Mouse (Mus musculus): Measurements from ENCODE around the gene Auts2. TPM values are rescaled to one million over a fixed set of nuclear protein-coding genes. Genes with fewer than 3 reads are reported as not detected.

Auts2 gene
- polyA plus RNA-seq, 1 experiment from 2014 or later, result 53.4 TPM

DNA sequence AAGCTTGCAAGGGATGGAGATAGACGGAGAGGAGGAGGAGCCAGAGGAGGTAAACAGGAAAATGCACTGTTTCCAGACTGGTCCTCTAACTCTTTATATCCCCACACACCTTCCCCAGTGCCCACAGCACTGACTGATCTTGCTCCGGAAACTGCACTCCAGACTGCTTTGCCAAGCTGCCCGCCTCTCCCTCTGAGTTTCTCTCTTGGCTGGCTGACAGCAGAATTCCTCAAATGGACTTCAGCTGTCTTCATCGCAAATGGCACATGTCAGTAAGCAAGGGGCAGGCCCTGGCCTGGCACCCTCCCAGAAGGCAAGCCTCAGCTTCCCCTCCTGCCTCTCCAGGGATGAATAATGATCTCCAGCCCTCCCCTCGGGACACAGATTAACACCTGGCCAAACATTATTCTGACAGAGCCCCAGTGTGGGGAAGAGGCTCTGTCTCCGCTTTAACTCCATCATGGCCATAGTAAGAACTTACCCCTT is 348.1 kb downstream of the Auts2 start:
- peaks cover 10% of the 10 kb centered on the region for H3K4me1 ChIP-seq (ENCODE audit: control insufficient read depth, insufficient read depth, low read length)
- no peaks in the 10 kb centered on the region for H3K27me3 ChIP-seq (ENCODE audit: control insufficient read depth, insufficient read depth, low read length)
- H3K9ac ChIP-seq (ENCODE audit: low read length), result peak overlapping the region; percentile 40; the same call in 1 of the 2 replicates
- no peaks in the 10 kb centered on the region for H3K36me3 ChIP-seq (ENCODE audit: control insufficient read depth, insufficient read depth, low read length)
- 31% methylated on average over 6 of the region's 6 CpGs for WGBS
- H3K4me3 ChIP-seq (ENCODE audit: low read depth, low read length), result no peak overlapping the region
- no peak overlapping the region for H3K4me2 ChIP-seq (ENCODE audit: low read depth, severe bottlenecking)
- H3K9me3 ChIP-seq (ENCODE audit: control insufficient read depth, low read length), result no peaks in the 10 kb centered on the region
- DNase-seq (ENCODE audit: low spot score) (no peak), ATAC-seq (ENCODE audit: insufficient number of reproducible peaks, low FRiP score, low TSS enrichment, low read depth) (no peak)
- H3K27ac ChIP-seq (replicated peaks; ENCODE audit: low read depth, low read length), result peak overlapping the region; percentile 52; the same call in 1 of the 2 replicates

DNA sequence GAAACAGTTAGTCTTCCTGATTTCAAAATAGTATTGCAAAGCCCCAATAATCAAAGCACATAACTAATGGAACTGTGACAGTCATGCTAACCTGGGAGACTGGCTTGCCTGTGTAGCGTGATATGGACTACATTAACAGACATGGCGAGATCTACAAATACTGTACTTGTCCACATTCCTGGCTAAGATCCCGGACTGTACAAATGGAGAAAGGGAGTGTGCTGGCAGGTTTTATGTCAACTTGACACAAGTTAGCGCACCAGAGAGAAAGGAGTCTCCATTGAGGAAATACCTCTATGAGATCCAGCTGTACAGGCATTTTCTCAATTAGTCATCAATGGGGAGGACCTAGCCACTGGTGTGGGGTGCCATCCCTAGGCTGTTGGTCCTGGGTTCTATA is 353.0 kb downstream of the Auts2 start:
- Histone ChIP-seq H3K9me3 (ENCODE audit: control insufficient read depth, low read length) (no peaks in the 10 kb centered on the region), H3K4me3 (ENCODE audit: low read depth, low read length) (no peak overlapping the region), H3K27me3 (ENCODE audit: control insufficient read depth, insufficient read depth, low read length) (no peaks in the 10 kb centered on the region), H3K4me1 (ENCODE audit: control insufficient read depth, insufficient read depth, low read length) (peaks cover 15% of the 10 kb centered on the region), H3K36me3 (ENCODE audit: control insufficient read depth, insufficient read depth, low read length) (no peaks in the 10 kb centered on the region), H3K4me2 (ENCODE audit: low read depth, severe bottlenecking) (no peak overlapping the region), H3K9ac (ENCODE audit: low read length) (no peak overlapping the region), H3K27ac (replicated peaks; ENCODE audit: low read depth, low read length) (no peak overlapping the region)
- ATAC-seq (ENCODE audit: insufficient number of reproducible peaks, low FRiP score, low TSS enrichment, low read depth), result no peak
- WGBS, result 93% methylated on average over 4 of the region's 4 CpGs
- DNase-seq (ENCODE audit: low spot score), result no peak

- Histone ChIP-seq H3K36me3 (ENCODE audit: control insufficient read depth, insufficient read depth, low read length) (no peaks in the 10 kb centered on the region), H3K9ac (ENCODE audit: low read length) (no peak overlapping the region), H3K4me3 (ENCODE audit: low read depth, low read length) (no peak overlapping the region), H3K4me1 (ENCODE audit: control insufficient read depth, insufficient read depth, low read length) (peaks cover 10% of the 10 kb centered on the region; the same call in 1 of the 2 replicates), H3K27ac (replicated peaks; ENCODE audit: low read depth, low read length) (no peak overlapping the region), H3K9me3 (ENCODE audit: control insufficient read depth, low read length) (no peaks in the 10 kb centered on the region), H3K4me2 (ENCODE audit: low read depth, severe bottlenecking) (no peak overlapping the region), H3K27me3 (ENCODE audit: control insufficient read depth, insufficient read depth, low read length) (no peaks in the 10 kb centered on the region)
- DNase-seq (ENCODE audit: low spot score), result no peak
- ATAC-seq (ENCODE audit: insufficient number of reproducible peaks, low FRiP score, low TSS enrichment, low read depth), result no peak
- 47% methylated on average over 3 of the region's 3 CpGs for WGBS
These were observed 356.5 kb downstream of the Auts2 start for GRCm38 (mm10) chr5:132186659-132187058.

GRCm38 (mm10) chr5:132186221-132186620 is 356.9 kb downstream of the Auts2 start:
- ATAC-seq (ENCODE audit: insufficient number of reproducible peaks, low FRiP score, low TSS enrichment, low read depth), result no peak
- no peaks in the 10 kb centered on the region for H3K9me3 ChIP-seq (ENCODE audit: control insufficient read depth, low read length)
- H3K9ac ChIP-seq (ENCODE audit: low read length), result no peak overlapping the region
- no peaks in the 10 kb centered on the region for H3K36me3 ChIP-seq (ENCODE audit: control insufficient read depth, insufficient read depth, low read length)
- peaks cover 10% of the 10 kb centered on the region; the same call in 1 of the 2 replicates for H3K4me1 ChIP-seq (ENCODE audit: control insufficient read depth, insufficient read depth, low read length)
- 64% methylated on average over 7 of the region's 7 CpGs for WGBS
- no peak overlapping the region for H3K4me3 ChIP-seq (ENCODE audit: low read depth, low read length)
- DNase-seq (ENCODE audit: low spot score), result no peak
- H3K27me3 ChIP-seq (ENCODE audit: control insufficient read depth, insufficient read depth, low read length), result no peaks in the 10 kb centered on the region
- H3K27ac ChIP-seq (replicated peaks; ENCODE audit: low read depth, low read length), result no peak overlapping the region
- H3K4me2 ChIP-seq (ENCODE audit: low read depth, severe bottlenecking), result no peak overlapping the region

- Histone ChIP-seq H3K9ac (ENCODE audit: low read length) (no peak overlapping the region), H3K4me2 (ENCODE audit: low read depth, severe bottlenecking) (no peak overlapping the region), H3K4me3 (ENCODE audit: low read depth, low read length) (no peak overlapping the region), H3K27me3 (ENCODE audit: control insufficient read depth, insufficient read depth, low read length) (no peaks in the 10 kb centered on the region), H3K27ac (replicated peaks; ENCODE audit: low read depth, low read length) (no peak overlapping the region), H3K9me3 (ENCODE audit: control insufficient read depth, low read length) (no peaks in the 10 kb centered on the region), H3K36me3 (ENCODE audit: control insufficient read depth, insufficient read depth, low read length) (no peaks in the 10 kb centered on the region), H3K4me1 (ENCODE audit: control insufficient read depth, insufficient read depth, low read length) (peaks cover 10% of the 10 kb centered on the region; the same call in 1 of the 2 replicates)
- WGBS, result 87% methylated on average over 4 of the region's 4 CpGs
- ATAC-seq (ENCODE audit: insufficient number of reproducible peaks, low FRiP score, low TSS enrichment, low read depth) (no peak), DNase-seq (ENCODE audit: low spot score) (no peak)
These were observed 358.6 kb downstream of the Auts2 start for GRCm38 (mm10) chr5:132184395-132185095.

GRCm38 (mm10) chr5:132182077-132182476 is 361.1 kb downstream of the Auts2 start:
- DNase-seq (ENCODE audit: low spot score) (no peak), ATAC-seq (ENCODE audit: insufficient number of reproducible peaks, low FRiP score, low TSS enrichment, low read depth) (no peak)
- H3K4me2 ChIP-seq (ENCODE audit: low read depth, severe bottlenecking), result no peak overlapping the region
- H3K9ac ChIP-seq (ENCODE audit: low read length), result no peak overlapping the region
- H3K27me3 ChIP-seq (ENCODE audit: control insufficient read depth, insufficient read depth, low read length), result no peaks in the 10 kb centered on the region
- H3K36me3 ChIP-seq (ENCODE audit: control insufficient read depth, insufficient read depth, low read length), result no peaks in the 10 kb centered on the region
- no peaks in the 10 kb centered on the region for H3K9me3 ChIP-seq (ENCODE audit: control insufficient read depth, low read length)
- H3K4me3 ChIP-seq (ENCODE audit: low read depth, low read length), result no peak overlapping the region
- no peak overlapping the region for H3K27ac ChIP-seq (replicated peaks; ENCODE audit: low read depth, low read length)
- 75% methylated on average over 9 of the region's 9 CpGs for WGBS
- peaks cover 10% of the 10 kb centered on the region; the same call in 1 of the 2 replicates for H3K4me1 ChIP-seq (ENCODE audit: control insufficient read depth, insufficient read depth, low read length)

DNA sequence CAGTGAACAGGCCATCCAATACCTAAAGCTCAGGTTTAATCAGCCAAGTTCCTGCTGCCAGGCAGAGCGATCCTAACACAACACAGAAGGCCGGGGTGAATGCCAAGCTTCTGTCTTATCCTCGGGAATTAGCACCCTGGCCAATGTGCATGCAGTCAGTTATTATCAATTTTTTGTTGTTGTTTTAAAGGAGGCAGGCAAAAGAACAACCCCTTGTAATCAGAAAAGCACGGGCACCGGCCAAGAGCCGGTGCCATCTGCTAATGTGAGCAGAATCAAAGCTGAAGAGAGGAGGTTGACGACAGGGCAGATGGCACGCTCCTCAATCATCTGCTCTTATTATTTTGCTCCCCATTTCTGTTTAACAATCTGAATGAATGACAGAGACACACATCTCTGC is 373.1 kb downstream of the Auts2 start:
- DNase-seq (ENCODE audit: low spot score), result no peak
- Histone ChIP-seq H3K4me3 (ENCODE audit: low read depth, low read length) (no peak overlapping the region), H3K27ac (replicated peaks; ENCODE audit: low read depth, low read length) (no peak overlapping the region), H3K27me3 (ENCODE audit: control insufficient read depth, insufficient read depth, low read length) (no peaks in the 10 kb centered on the region), H3K4me2 (ENCODE audit: low read depth, severe bottlenecking) (no peak overlapping the region), H3K9me3 (ENCODE audit: control insufficient read depth, low read length) (no peaks in the 10 kb centered on the region), H3K9ac (ENCODE audit: low read length) (no peak overlapping the region), H3K36me3 (ENCODE audit: control insufficient read depth, insufficient read depth, low read length) (no peaks in the 10 kb centered on the region), H3K4me1 (ENCODE audit: control insufficient read depth, insufficient read depth, low read length) (no peaks in the 10 kb centered on the region)
- ATAC-seq (ENCODE audit: insufficient number of reproducible peaks, low FRiP score, low TSS enrichment, low read depth), result no peak
- WGBS, result 91% methylated on average over 8 of the region's 8 CpGs

GRCm38 (mm10) chr5:132168805-132169204 is 374.3 kb downstream of the Auts2 start:
- DNase-seq (ENCODE audit: low spot score), result no peak
- Histone ChIP-seq H3K27me3 (ENCODE audit: control insufficient read depth, insufficient read depth, low read length) (no peaks in the 10 kb centered on the region), H3K4me3 (ENCODE audit: low read depth, low read length) (no peak overlapping the region), H3K36me3 (ENCODE audit: control insufficient read depth, insufficient read depth, low read length) (no peaks in the 10 kb centered on the region), H3K9ac (ENCODE audit: low read length) (no peak overlapping the region), H3K4me2 (ENCODE audit: low read depth, severe bottlenecking) (no peak overlapping the region), H3K27ac (replicated peaks; ENCODE audit: low read depth, low read length) (no peak overlapping the region), H3K9me3 (ENCODE audit: control insufficient read depth, low read length) (no peaks in the 10 kb centered on the region), H3K4me1 (ENCODE audit: control insufficient read depth, insufficient read depth, low read length) (no peaks in the 10 kb centered on the region)
- no peak for ATAC-seq (ENCODE audit: insufficient number of reproducible peaks, low FRiP score, low TSS enrichment, low read depth)
- 87% methylated on average over 5 of the region's 5 CpGs for WGBS

Data from limb, embryonic 11.5 days (tissue).